Mouse (Mus musculus) megakaryocyte, embryonic 14.5 days (primary cell): ENCODE results near the gene Slc35e2. TPM values are rescaled to one million over a fixed set of nuclear protein-coding genes. Genes with fewer than 3 reads are reported as not detected.
A peak's percentile ranks its signal among the peaks of the same experiment; 100 is the strongest.
"Not testable (repeated sequence)": the region's sequence is repeated elsewhere in the genome, so short reads cannot be mapped to it uniquely, and the experiment has no call there.

ENCODE experiments used
- H3K27me3 ChIP-seq: replicated peaks from 2 replicates; pipeline ENCODE3; 2012; ENCODE audit warnings: inconsistent platforms
- H3K36me3 ChIP-seq: replicated peaks from 2 replicates; pipeline ENCODE3; 2012; ENCODE audit warnings: low read length, inconsistent platforms, mixed read lengths
- H3K4me1 ChIP-seq: 2 replicates; pipeline ENCODE4 v1.6.1; 2012; ENCODE audit warnings: inconsistent platforms
- H3K4me3 ChIP-seq: replicated peaks from 2 replicates; pipeline ENCODE3; 2012; ENCODE audit warnings: moderate library complexity, mild to moderate bottlenecking, inconsistent platforms
- H3K9me3 ChIP-seq: 2 replicates; pipeline ENCODE4 v1.6.1; 2012; ENCODE audit warnings: inconsistent platforms
- FLI1 ChIP-seq: IDR thresholded peaks from 2 replicates; pipeline ENCODE4 v1.6.1; 2012; ENCODE audit warnings: low read length, inconsistent platforms, mixed read lengths
- GATA1 ChIP-seq: IDR thresholded peaks from 3 replicates; pipeline ENCODE4 v1.6.1; 2012; ENCODE audit warnings: mixed read lengths, low read length, inconsistent platforms, borderline replicate concordance
- polyA plus RNA-seq: library from polyadenylated mRNA; stranded (reverse); fragments of >175 nt; gene quantifications from 2 replicates; pipeline ENCODE4 v1.2.3, GENCODE M21; 2012; ENCODE audit warnings: low replicate concordance; ENCODE audit not compliant: insufficient read depth

The Slc35e2 gene
- polyA plus RNA-seq, 1 experiment: 0.17 TPM

DNA sequence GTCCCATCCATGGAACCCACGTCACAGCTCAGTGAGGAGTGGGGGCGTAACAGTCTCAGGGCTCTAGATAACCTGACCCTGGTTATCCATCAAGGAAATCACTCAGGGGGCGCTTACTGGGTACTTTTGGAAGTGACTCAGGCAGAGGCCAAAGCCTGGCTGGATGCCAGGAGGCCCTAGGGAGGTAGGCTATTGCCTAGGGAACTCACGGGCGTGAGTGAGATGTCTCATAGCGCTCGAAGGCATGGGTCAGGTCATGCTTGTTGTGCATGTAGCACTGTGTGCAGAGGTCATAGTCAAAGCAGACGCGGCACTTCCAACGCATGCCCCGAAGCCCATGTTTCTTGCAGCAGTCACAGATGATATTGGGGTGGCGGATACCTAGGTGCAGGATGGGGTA is 59.4 kb downstream of the Slc35e2 start:
- no peak for TF ChIP-seq GATA1
- no peak for TF ChIP-seq FLI1
- Histone ChIP-seq H3K4me3 (no peak overlapping the region), H3K9me3 (no peaks in the 10 kb centered on the region), H3K4me1 (peaks cover 65% of the 10 kb centered on the region), H3K27me3 (no peaks in the 10 kb centered on the region), H3K36me3 (peaks cover 95% of the 10 kb centered on the region)

- TF ChIP-seq FLI1 (no peak), GATA1 (no peak)
- H3K36me3 ChIP-seq: peaks cover 48% of the 10 kb centered on the region
- H3K4me3 ChIP-seq: peak overlapping the region; percentile 23
- no peaks in the 10 kb centered on the region for H3K27me3 ChIP-seq
- H3K9me3 ChIP-seq: no peaks in the 10 kb centered on the region
- peaks cover 46% of the 10 kb centered on the region for H3K4me1 ChIP-seq
Observed at GRCm38 (mm10) chr4:155666903-155667302, 65.7 kb downstream of the Slc35e2 start.

DNA sequence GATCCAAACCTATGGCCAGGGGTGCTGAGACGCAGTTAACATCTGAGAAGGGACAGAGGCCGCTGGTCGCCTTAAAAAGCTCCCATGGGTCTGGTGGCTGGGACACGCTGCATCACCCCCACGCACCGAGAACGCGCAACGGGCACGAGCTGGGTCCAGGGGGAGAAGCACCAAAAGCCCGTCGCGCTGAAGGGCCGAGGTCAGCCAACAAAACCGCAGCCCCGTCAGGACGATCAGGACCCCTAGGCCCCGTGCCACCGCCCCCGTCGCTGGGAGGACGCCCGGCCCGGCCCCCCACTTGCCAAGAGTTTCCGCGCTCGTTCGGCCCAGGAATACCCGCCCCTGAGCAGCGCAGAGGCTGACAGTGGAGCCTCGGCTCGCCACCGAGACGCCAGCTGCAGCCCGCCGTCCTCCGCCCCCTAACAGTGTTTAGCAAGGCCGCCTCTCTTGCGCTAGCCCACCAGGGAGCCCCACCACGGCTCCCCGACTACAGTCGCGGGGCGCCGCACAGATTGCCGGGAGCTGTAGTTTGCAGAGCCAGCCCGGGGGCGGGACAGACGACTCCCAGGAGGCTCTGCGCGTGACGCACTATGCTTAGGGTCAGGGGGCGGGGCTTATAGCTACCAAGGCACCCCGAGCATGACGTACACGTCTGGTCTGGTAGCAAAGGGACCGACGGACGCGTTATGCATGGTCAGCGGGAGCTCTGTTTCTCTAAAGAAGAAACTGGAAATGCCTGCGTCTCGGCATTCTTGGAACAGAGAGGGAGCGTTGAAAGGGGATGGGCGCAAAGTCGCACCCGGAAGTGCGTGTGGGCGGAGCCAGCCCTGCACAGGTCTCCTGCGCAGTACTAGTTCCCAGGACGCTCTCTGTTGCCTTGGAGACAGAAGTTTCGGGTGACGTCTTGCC is 67.7 kb downstream of the Slc35e2 start, which contains the start of gene Mib2:
TSS of gene Mib2 (minus strand) at position 510 of the 909 bp plus-strand sequence.
- peaks cover 2% of the 10 kb centered on the region for H3K27me3 ChIP-seq
- no peaks in the 10 kb centered on the region for H3K9me3 ChIP-seq
- no peak for TF ChIP-seq FLI1
- TF ChIP-seq GATA1: no peak
- peaks cover 31% of the 10 kb centered on the region for H3K36me3 ChIP-seq
- peaks cover 34% of the 10 kb centered on the region for H3K4me1 ChIP-seq
- H3K4me3 ChIP-seq: peak within 1 kb of the TSS; percentile 98

DNA sequence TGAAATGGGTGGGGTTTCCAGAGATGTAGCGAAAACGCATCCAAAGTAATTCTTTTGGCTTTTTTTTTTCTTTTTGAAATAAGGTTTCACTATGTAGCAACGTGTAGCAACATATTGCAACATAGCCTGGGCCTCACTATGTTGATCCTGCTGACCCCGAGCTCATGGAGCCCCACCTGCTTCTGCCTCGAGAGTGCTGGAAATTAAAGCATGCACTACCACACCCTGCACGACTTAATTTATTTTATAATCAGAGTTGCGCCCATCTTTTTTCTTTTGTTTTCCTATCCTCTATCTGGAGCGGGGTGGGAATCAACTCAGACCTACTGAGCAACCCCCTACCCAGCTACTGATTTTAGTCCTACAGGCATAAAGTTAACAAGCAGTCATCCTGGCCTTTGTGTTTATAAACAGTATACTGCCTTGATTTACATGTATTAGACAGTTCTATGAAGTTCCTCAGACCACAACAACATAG is 68.4 kb downstream of the Slc35e2 start:
- Histone ChIP-seq H3K4me3 (peak overlapping the region; percentile 98), H3K9me3 (no peaks in the 10 kb centered on the region), H3K36me3 (peaks cover 24% of the 10 kb centered on the region), H3K27me3 (peaks cover 3% of the 10 kb centered on the region), H3K4me1 (peaks cover 29% of the 10 kb centered on the region)
- TF ChIP-seq GATA1 (no peak), FLI1 (no peak)

DNA sequence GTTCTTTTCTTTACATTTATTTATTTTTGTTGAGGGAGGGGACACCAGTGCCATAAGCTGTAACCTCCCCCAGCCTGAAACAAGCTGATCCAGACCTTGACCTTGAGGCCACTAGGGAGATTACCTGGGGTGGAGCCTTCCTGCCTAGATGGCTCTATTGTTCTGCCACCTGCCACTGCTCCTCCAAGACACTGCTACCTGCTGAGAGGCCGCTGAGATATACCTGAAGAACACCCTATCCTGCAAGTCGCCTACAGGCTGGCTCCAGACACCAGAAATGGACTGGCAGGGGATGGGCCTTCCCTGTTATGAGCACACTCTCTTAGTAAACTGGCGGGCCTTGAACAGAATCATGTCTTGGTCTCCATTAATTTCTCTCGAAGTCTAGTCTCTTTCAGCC is 69.0 kb downstream of the Slc35e2 start:
- H3K4me3 ChIP-seq, H3K9me3 ChIP-seq, H3K27me3 ChIP-seq: not testable (repeated sequence)
- Histone ChIP-seq H3K4me1 (peaks cover 26% of the 10 kb centered on the region), H3K36me3 (peaks cover 18% of the 10 kb centered on the region)

DNA sequence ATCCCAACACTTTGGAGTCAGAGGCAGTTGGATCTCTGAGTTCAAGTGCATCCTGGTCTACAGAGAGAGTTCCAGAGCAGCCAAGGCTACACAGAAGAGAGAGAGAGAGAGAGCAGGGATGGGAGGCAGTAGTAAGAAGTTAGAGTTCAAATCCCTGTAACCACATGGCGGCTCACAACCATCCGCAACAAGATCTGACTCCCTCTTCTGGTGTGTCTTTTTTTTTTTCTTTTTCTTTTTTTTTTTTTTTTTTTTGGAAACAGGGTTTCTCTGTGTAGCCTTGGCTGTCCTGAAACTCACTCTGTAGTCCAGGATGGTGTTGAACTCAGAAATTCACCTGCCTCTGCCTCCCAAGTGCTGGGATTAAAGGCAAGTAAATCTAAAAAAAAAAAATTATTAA is 70.9 kb downstream of the Slc35e2 start:
- peaks cover 3% of the 10 kb centered on the region for H3K27me3 ChIP-seq
- no peak for TF ChIP-seq GATA1
- TF ChIP-seq FLI1: no peak

More for the DNA sequence above, 70.9 kb downstream of the Slc35e2 start:
- Histone ChIP-seq H3K36me3 (no peaks in the 10 kb centered on the region), H3K4me3 (no peak overlapping the region), H3K9me3 (no peaks in the 10 kb centered on the region), H3K4me1 (peaks cover 18% of the 10 kb centered on the region)

Other genes with a start within 250 kb of the Slc35e2 start
- not detected in 2 replicates for gene Prkcz, start 240.1 kb upstream of the Slc35e2 start, polyA plus RNA-seq
- gene Gabrd, start 203.3 kb upstream of the Slc35e2 start, polyA plus RNA-seq: not detected in 2 replicates
- gene Cfap74, start 192.2 kb upstream of the Slc35e2 start, polyA plus RNA-seq: not detected in 2 replicates
- not detected in 2 replicates for gene Tmem52, start 132.3 kb upstream of the Slc35e2 start, polyA plus RNA-seq
- 28.3 and 39.1 TPM in 2 replicates for gene Gnb1, start 110.1 kb upstream of the Slc35e2 start, polyA plus RNA-seq
- 38.7 and 54.4 TPM in 2 replicates for gene Nadk, start 39.0 kb upstream of the Slc35e2 start, polyA plus RNA-seq
- gene Cdk11b, start 23.4 kb downstream of the Slc35e2 start, polyA plus RNA-seq: 9.7 and 77.3 TPM in 2 replicates
- not detected in 2 replicates for gene Gm10563, start 44.0 kb downstream of the Slc35e2 start, polyA plus RNA-seq
- 3.7 TPM in 1 of 2 replicates, not detected in the other for gene Mmp23, start 52.0 kb downstream of the Slc35e2 start, polyA plus RNA-seq
- 45.2 and 94.9 TPM in 2 replicates for gene Mib2, start 67.8 kb downstream of the Slc35e2 start, polyA plus RNA-seq
- gene Fndc10, start 92.9 kb downstream of the Slc35e2 start, polyA plus RNA-seq: 0.44 and 4.7 TPM in 2 replicates
- gene Ssu72, start 103.4 kb downstream of the Slc35e2 start, polyA plus RNA-seq: 37.1 and 112 TPM in 2 replicates
- 1.2 and 3.2 TPM in 2 replicates for gene Tmem240, start 133.4 kb downstream of the Slc35e2 start, polyA plus RNA-seq
- 11.3 and 20.5 TPM in 2 replicates for gene Atad3a, start 159.7 kb downstream of the Slc35e2 start, polyA plus RNA-seq
- 0.41 and 1.4 TPM in 2 replicates for gene Vwa1, start 173.3 kb downstream of the Slc35e2 start, polyA plus RNA-seq
- 0.04 TPM in 1 of 2 replicates, not detected in the other for gene Tmem88b, start 184.5 kb downstream of the Slc35e2 start, polyA plus RNA-seq
- not detected in 2 replicates for gene Ankrd65, start 189.0 kb downstream of the Slc35e2 start, polyA plus RNA-seq
- 10.2 and 29.9 TPM in 2 replicates for gene Mrpl20, start 201.5 kb downstream of the Slc35e2 start, polyA plus RNA-seq
- 8.4 and 15.4 TPM in 2 replicates for gene Ccnl2, start 211.1 kb downstream of the Slc35e2 start, polyA plus RNA-seq
- gene Aurkaip1, start 229.9 kb downstream of the Slc35e2 start, polyA plus RNA-seq: 60.6 and 341 TPM in 2 replicates
- gene Mxra8, start 238.3 kb downstream of the Slc35e2 start, polyA plus RNA-seq: 0.13 TPM in 1 of 2 replicates, not detected in the other
- 29.5 and 68.0 TPM in 2 replicates for gene Dvl1, start 246.0 kb downstream of the Slc35e2 start, polyA plus RNA-seq